ENCODE assay signal across 12 mouse cellular contexts in genomic region chr4:151194715-151195097, GRCm38 (mm10).
A peak's percentile ranks its signal among the peaks of the same experiment; 100 is the strongest.
DNase-seq lines count a peak whose midpoint lies in the region; ATAC-seq lines count a peak whose summit lies in the region.
"Had no signal": no experiment of that assay in that cellular context is flagged by ENCODE, and none has a peak within 500 bp of the region (broad histone marks: within the 10 kb centered on the region; RNA-seq: fewer than 3 reads in every experiment).

No protein-coding gene starts in this region.

- no peak overlapping the region for H3K4me2 ChIP-seq in heart, embryonic 11.5 days
- H3K4me2 ChIP-seq in hindbrain, embryonic 13.5 days: peak overlapping the region; percentile 19; the same call in 1 of the 2 replicates
- no peak overlapping the region for H3K4me2 ChIP-seq in neural tube, embryonic 14.5 days (ENCODE audit: low read depth, low read length)
- H3K4me2 ChIP-seq: embryonic facial prominence, embryonic 12.5 days; stomach, embryonic 15.5 days had no signal

- H3K9me3 ChIP-seq in heart, embryonic 11.5 days (replicated peaks; ENCODE audit: control insufficient read depth, low read length): no peaks in the 10 kb centered on the region
- no peaks in the 10 kb centered on the region for H3K9me3 ChIP-seq in hindbrain, embryonic 13.5 days
- H3K9me3 ChIP-seq in neural tube, embryonic 14.5 days (ENCODE audit: control insufficient read depth, low read length): no peaks in the 10 kb centered on the region
- H3K9me3 ChIP-seq: embryonic facial prominence, embryonic 12.5 days; stomach, embryonic 15.5 days had no signal

- peak overlapping the region; percentile 79 for H3K27ac ChIP-seq in heart, embryonic 11.5 days (ENCODE audit: low read depth, low read length)
- H3K27ac ChIP-seq in hindbrain, embryonic 13.5 days: peak overlapping the region; percentile 78
- peak overlapping the region; percentile 31; the same call in 1 of the 2 replicates for H3K27ac ChIP-seq in neural tube, embryonic 14.5 days (ENCODE audit: low read depth, low read length)
- H3K27ac ChIP-seq: embryonic facial prominence, embryonic 12.5 days; stomach, embryonic 15.5 days had no signal

- peaks cover 5% of the 10 kb centered on the region; the same call in 1 of the 2 replicates for H3K4me1 ChIP-seq in heart, embryonic 11.5 days (ENCODE audit: control insufficient read depth, insufficient read depth, low read length)
- H3K4me1 ChIP-seq in hindbrain, embryonic 13.5 days (replicated peaks): peaks cover 22% of the 10 kb centered on the region
- 0 out of 2 replicates have a peak, but pooled peaks cover 7% of the 10 kb centered on the region for H3K4me1 ChIP-seq in neural tube, embryonic 14.5 days (ENCODE audit: control insufficient read depth, insufficient read depth, low read length)
- H3K4me1 ChIP-seq: embryonic facial prominence, embryonic 12.5 days had no signal

- H3K27me3 ChIP-seq in heart, embryonic 11.5 days (ENCODE audit: control insufficient read depth, insufficient read depth, low read length): no peaks in the 10 kb centered on the region
- H3K27me3 ChIP-seq in hindbrain, embryonic 13.5 days: peaks cover 19% of the 10 kb centered on the region
- no peaks in the 10 kb centered on the region for H3K27me3 ChIP-seq in neural tube, embryonic 14.5 days (ENCODE audit: control insufficient read depth, insufficient read depth, low read length)
- H3K27me3 ChIP-seq: stomach, embryonic 15.5 days had no signal

- H3K36me3 ChIP-seq in heart, embryonic 11.5 days (ENCODE audit: control insufficient read depth, insufficient read depth, low read length): no peaks in the 10 kb centered on the region
- H3K36me3 ChIP-seq in hindbrain, embryonic 13.5 days: no peaks in the 10 kb centered on the region
- no peaks in the 10 kb centered on the region for H3K36me3 ChIP-seq in neural tube, embryonic 14.5 days (ENCODE audit: control insufficient read depth, insufficient read depth, low read length)
- H3K36me3 ChIP-seq: embryonic facial prominence, embryonic 12.5 days; stomach, embryonic 15.5 days had no signal

- H3K9ac ChIP-seq in heart, embryonic 11.5 days (ENCODE audit: low read depth, low read length): no peak overlapping the region
- H3K9ac ChIP-seq in hindbrain, embryonic 13.5 days: no peak overlapping the region
- H3K9ac ChIP-seq in neural tube, embryonic 14.5 days (replicated peaks; ENCODE audit: low read depth, low read length): no peak overlapping the region
- H3K9ac ChIP-seq: embryonic facial prominence, embryonic 12.5 days; stomach, embryonic 15.5 days had no signal

- ATAC-seq in heart, embryonic 11.5 days (replicated peaks; ENCODE audit: insufficient number of reproducible peaks, low FRiP score, low TSS enrichment): peak; percentile 27; the same call in 1 of the 2 replicates
- ATAC-seq in hindbrain, embryonic 13.5 days (ENCODE audit: low FRiP score): peak; percentile 58; the same call in 1 of the 2 replicates
- ATAC-seq in neural tube, embryonic 14.5 days (ENCODE audit: low read depth): no peak

- DNase-seq in heart, adult 18-20 months: peak; percentile 40 to 73
- no peak for DNase-seq in heart, postnatal 36 days
- DNase-seq in layer of hippocampus, postnatal 25 days (ENCODE audit: extremely low spot score in 1 of 2, low spot score in 1 of 2): no peak
- DNase-seq in liver: no peak
- DNase-seq: adrenal gland, postnatal 14 days; right cerebral cortex, postnatal 25 days; thymus, postnatal 4 days had no signal

- intact Hi-C loops in heart, postnatal 36 days (cut with DNase I): no loop called here

- H3K4me3 ChIP-seq in heart, embryonic 11.5 days (ENCODE audit: low read depth, low read length): no peak overlapping the region
- no peak overlapping the region for H3K4me3 ChIP-seq in hindbrain, embryonic 13.5 days
- no peak overlapping the region for H3K4me3 ChIP-seq in neural tube, embryonic 14.5 days (ENCODE audit: low read depth, low read length)
- H3K4me3 ChIP-seq: embryonic facial prominence, embryonic 12.5 days; stomach, embryonic 15.5 days had no signal

- 27% methylated on average over 4 of the region's 4 CpGs for WGBS in heart, embryonic 11.5 days (ENCODE audit: insufficient replicate concordance)
- WGBS in hindbrain, embryonic 13.5 days: 19% methylated on average over 4 of the region's 4 CpGs
- WGBS in neural tube, embryonic 14.5 days: 25% methylated on average over 4 of the region's 4 CpGs

Comparison
In these comparisons a context has a peak if more than half of its experiments do, and no peak if none do; other contexts are left out.
1. DNase-seq: peak in heart, adult 18-20 months (2 of 2); none in heart, postnatal 36 days (0 of 2), layer of hippocampus, postnatal 25 days (0 of 2) and liver (single experiment).
2. Peak in every context shown above with its lines, with median percentiles within 50 percentile points of each other: H3K27ac ChIP-seq.